In genomic region chr14:16732054-16732453, GRCm38 (mm10) we compare ENCODE assay signal across 23 mouse cellular contexts.
DNase-seq lines count a peak whose midpoint lies in the region; ATAC-seq and TF ChIP-seq lines count a peak whose summit lies in the region.
"Had no signal": no experiment of that assay in that cellular context is flagged by ENCODE, and none has a peak within 500 bp of the region (broad histone marks: within the 10 kb centered on the region; RNA-seq: fewer than 3 reads in every experiment).

No protein-coding gene starts in this region.

- WGBS in forebrain, embryonic 15.5 days = 30% methylated on average over 2 of the region's 2 CpGs
- 85% methylated on average over 2 of the region's 2 CpGs for WGBS in forebrain, embryonic 10.5 days
- 27% methylated on average over 2 of the region's 2 CpGs for WGBS in lung, postnatal 0 days
- WGBS in stomach, postnatal 0 days = 28% methylated on average over 2 of the region's 2 CpGs

- no peak for DNase-seq in forebrain, embryonic 10.5 days (ENCODE audit: extremely low spot score, low spot score)
- peak; percentile 82 for DNase-seq in lung, postnatal 0 days (ENCODE audit: low spot score)
- DNase-seq in lung, postnatal 10 days = no peak
- DNase-seq in adipocyte (ENCODE audit: low spot score) = peak; percentile 8
- DNase-seq in stomach, postnatal 0 days (ENCODE audit: low spot score) = no peak
- DNase-seq: adrenal gland, adult 2 months; adrenal gland, postnatal 25 days; cerebellum, adult 18-20 months; cerebellum, adult 9-11 months; embryo, embryonic 11 days; gastrocnemius, postnatal 10 days; heart, adult 18-20 months; heart, postnatal 10 days; heart, postnatal 4 days had no signal

- H3K9ac ChIP-seq in forebrain, embryonic 15.5 days (replicated peaks) = no peak overlapping the region
- H3K9ac ChIP-seq in lung, postnatal 0 days (replicated peaks; ENCODE audit: low read depth) = no peak overlapping the region
- H3K9ac ChIP-seq in stomach, postnatal 0 days (ENCODE audit: low read length) = no peak overlapping the region
- H3K9ac ChIP-seq: embryonic facial prominence, embryonic 15.5 days; hindbrain, embryonic 12.5 days had no signal

- no peaks in the 10 kb centered on the region for H3K36me3 ChIP-seq in forebrain, embryonic 15.5 days
- no peaks in the 10 kb centered on the region for H3K36me3 ChIP-seq in forebrain, embryonic 10.5 days (replicated peaks)
- no peaks in the 10 kb centered on the region for H3K36me3 ChIP-seq in lung, postnatal 0 days (ENCODE audit: insufficient read depth, low read length)
- H3K36me3 ChIP-seq in stomach, postnatal 0 days (ENCODE audit: control insufficient read depth, insufficient read depth, low read length) = no peaks in the 10 kb centered on the region
- H3K36me3 ChIP-seq: embryonic facial prominence, embryonic 15.5 days; heart, embryonic 10.5 days; hindbrain, embryonic 12.5 days had no signal

- no peak overlapping the region for H3K27ac ChIP-seq in forebrain, embryonic 15.5 days (replicated peaks)
- no peak overlapping the region for H3K27ac ChIP-seq in forebrain, embryonic 10.5 days
- H3K27ac ChIP-seq in lung, postnatal 0 days (ENCODE audit: low read length) = no peak overlapping the region
- no peak overlapping the region for H3K27ac ChIP-seq in stomach, postnatal 0 days (replicated peaks)
- H3K27ac ChIP-seq: embryonic facial prominence, embryonic 15.5 days; heart, embryonic 10.5 days; hindbrain, embryonic 12.5 days had no signal

- TF ChIP-seq EP300 in lung, postnatal 0 days (IDR thresholded peaks at IDR 0.05) = no peak
- TF ChIP-seq EP300 in stomach, postnatal 0 days (optimal IDR thresholded peaks at IDR 0.05) = no peak

- TF ChIP-seq CTCF in lung, postnatal 0 days (IDR thresholded peaks at IDR 0.05) = no peak
- no peak for TF ChIP-seq CTCF in stomach, postnatal 0 days (IDR thresholded peaks at IDR 0.05; ENCODE audit: low read depth)

- 0 out of 2 replicates have a peak, but pooled peaks cover 6% of the 10 kb centered on the region for H3K27me3 ChIP-seq in forebrain, embryonic 15.5 days
- H3K27me3 ChIP-seq in forebrain, embryonic 10.5 days (ENCODE audit: poor library complexity, severe bottlenecking) = peaks cover 51% of the 10 kb centered on the region
- H3K27me3 ChIP-seq in lung, postnatal 0 days (replicated peaks; ENCODE audit: insufficient read depth, low read length) = no peaks in the 10 kb centered on the region
- H3K27me3 ChIP-seq in stomach, postnatal 0 days (ENCODE audit: control insufficient read depth, insufficient read depth, low read length) = no peaks in the 10 kb centered on the region
- H3K27me3 ChIP-seq: CH12.LX; embryonic facial prominence, embryonic 15.5 days had no signal

- no peaks in the 10 kb centered on the region for H3K9me3 ChIP-seq in forebrain, embryonic 15.5 days
- H3K9me3 ChIP-seq in forebrain, embryonic 10.5 days = no peaks in the 10 kb centered on the region
- H3K9me3 ChIP-seq in lung, postnatal 0 days (ENCODE audit: low read length) = no peaks in the 10 kb centered on the region
- no peaks in the 10 kb centered on the region for H3K9me3 ChIP-seq in stomach, postnatal 0 days (ENCODE audit: control insufficient read depth, low read length)
- H3K9me3 ChIP-seq: embryonic facial prominence, embryonic 15.5 days; heart, embryonic 10.5 days; hindbrain, embryonic 12.5 days had no signal

- 0 out of 2 replicates have a peak, but pooled peaks have one; percentile 24 for ATAC-seq in forebrain, embryonic 15.5 days (replicated peaks)
- ATAC-seq in lung, postnatal 0 days = peak; percentile 79
- peak; percentile 86 for ATAC-seq in stomach, postnatal 0 days (ENCODE audit: low FRiP score, low TSS enrichment)
- ATAC-seq: activated CD4-positive, CD25-positive, alpha-beta regulatory T cell, adult 4 months; hindbrain, embryonic 16.5 days; Patski had no signal

- no peak overlapping the region for H3K4me3 ChIP-seq in forebrain, embryonic 15.5 days
- H3K4me3 ChIP-seq in forebrain, embryonic 10.5 days = no peak overlapping the region
- H3K4me3 ChIP-seq in lung, postnatal 0 days (ENCODE audit: low read depth, low read length) = no peak overlapping the region
- H3K4me3 ChIP-seq in stomach, postnatal 0 days (ENCODE audit: low read depth, low read length) = no peak overlapping the region
- H3K4me3 ChIP-seq: embryonic facial prominence, embryonic 15.5 days; erythroblast, embryonic 14.5 days; heart, embryonic 10.5 days; hindbrain, embryonic 12.5 days had no signal

- H3K4me1 ChIP-seq in forebrain, embryonic 15.5 days = peaks cover 14% of the 10 kb centered on the region
- H3K4me1 ChIP-seq in forebrain, embryonic 10.5 days = peaks cover 36% of the 10 kb centered on the region
- H3K4me1 ChIP-seq in lung, postnatal 0 days (ENCODE audit: insufficient read depth, low read depth, low read length) = peaks cover 19% of the 10 kb centered on the region
- H3K4me1 ChIP-seq in stomach, postnatal 0 days (replicated peaks; ENCODE audit: control insufficient read depth, insufficient read depth) = no peaks in the 10 kb centered on the region

- no peak overlapping the region for H3K4me2 ChIP-seq in forebrain, embryonic 15.5 days (replicated peaks)
- H3K4me2 ChIP-seq in lung, postnatal 0 days (replicated peaks; ENCODE audit: low read depth, low read length) = no peak overlapping the region
- H3K4me2 ChIP-seq in stomach, postnatal 0 days (replicated peaks; ENCODE audit: low read depth) = no peak overlapping the region
- H3K4me2 ChIP-seq: embryonic facial prominence, embryonic 15.5 days; hindbrain, embryonic 12.5 days had no signal

Comparison
In these comparisons a context has a peak if more than half of its experiments do, and no peak if none do; other contexts are left out.
1. DNase-seq: peak in lung, postnatal 0 days (single experiment) and adipocyte (single experiment); none in forebrain, embryonic 10.5 days (single experiment), lung, postnatal 10 days (single experiment) and stomach, postnatal 0 days (single experiment).
2. ATAC-seq: peak in every context shown above with its lines; median percentile 86 in stomach, postnatal 0 days; 79 in lung, postnatal 0 days; 24 in forebrain, embryonic 15.5 days.